Mouse (Mus musculus) MEL (cell line): Measurements from ENCODE around the gene Tspan11. TPM values are rescaled to one million over a fixed set of nuclear protein-coding genes. Genes with fewer than 3 reads are reported as not detected.

Experiments used
- DNase-seq: peaks from one replicate; pipeline ENCODE4 v3.0.0; 2011; ENCODE audit warnings: low read depth, low spot score
- H3K27ac ChIP-seq: 2 replicates; pipeline ENCODE4 v1.5.1; 2012; ENCODE audit warnings: low read depth, mild to moderate bottlenecking, control low read depth, low read length, moderate library complexity; ENCODE audit not compliant: control insufficient read depth
- H3K27me3 ChIP-seq, 2 experiments: fragments of 150-350 bp in 1 of 2; sonication (generic) in 1 of 2; 2 replicates each; pipeline ENCODE4 v1.6.1; 2012; ENCODE audit warnings: low read length in 2 of 2, mild to moderate bottlenecking in 2 of 2, improper control_type of control experiment in 1 of 2, moderate library complexity in 1 of 2; ENCODE audit not compliant: insufficient read depth in 2 of 2, control insufficient read depth in 1 of 2
- H3K36me3 ChIP-seq, 2 experiments: 2 replicates each; pipeline ENCODE4 v1.6.1; 2012 to 2014; ENCODE audit warnings: low read length in 2 of 2, improper control_type of control experiment in 1 of 2, inconsistent platforms in 1 of 2, mild to moderate bottlenecking in 1 of 2; ENCODE audit not compliant: insufficient read depth in 2 of 2, control insufficient read depth in 1 of 2
- H3K4me1 ChIP-seq, 2 experiments: fragments of 150-350 bp in 1 of 2; sonication (generic) in 1 of 2; 2 replicates each; pipeline ENCODE4 v1.6.1; 2012; ENCODE audit warnings: low read length in 2 of 2, improper control_type of control experiment in 1 of 2, mild to moderate bottlenecking in 1 of 2; ENCODE audit not compliant: insufficient read depth in 2 of 2, control insufficient read depth in 1 of 2
- H3K4me3 ChIP-seq, 2 experiments: fragments of 150-350 bp in 1 of 2; sonication (generic) in 1 of 2; 2 replicates each; pipeline ENCODE4 v1.5.1; 2012; ENCODE audit warnings: low read depth in 2 of 2, low read length in 2 of 2, mild to moderate bottlenecking in 2 of 2, moderate library complexity in 2 of 2, control low read depth in 1 of 2, improper control_type of control experiment in 1 of 2; ENCODE audit not compliant: control insufficient read depth in 1 of 2, insufficient read depth in 1 of 2
- H3K79me2 ChIP-seq: 2 replicates; pipeline ENCODE4 v1.6.1; 2012; ENCODE audit warnings: mild to moderate bottlenecking, low read length, moderate library complexity; ENCODE audit not compliant: control insufficient read depth, poor library complexity, insufficient read depth
- H3K9ac ChIP-seq: 2 replicates; pipeline ENCODE4 v1.6.1; 2012; ENCODE audit warnings: low read depth, mild to moderate bottlenecking, control low read depth, low read length, moderate library complexity; ENCODE audit not compliant: control insufficient read depth, poor library complexity, severe bottlenecking
- H3K9me3 ChIP-seq: fragments of 150-350 bp; sonication (generic); replicated peaks from 2 replicates; pipeline ENCODE4 v1.6.1; 2012; ENCODE audit warnings: mild to moderate bottlenecking, low read length, improper control_type of control experiment, moderate library complexity; ENCODE audit not compliant: insufficient read depth
- BHLHE40 ChIP-seq: IDR thresholded peaks from 2 replicates; pipeline ENCODE4 v1.6.1; 2012; ENCODE audit warnings: low read depth, mild to moderate bottlenecking, inconsistent platforms, low read length, improper control_type of control experiment, borderline replicate concordance
- ELF1 ChIP-seq: IDR thresholded peaks from 2 replicates; pipeline ENCODE4 v1.6.1; 2014; ENCODE audit warnings: low read depth, mild to moderate bottlenecking, inconsistent platforms, low read length, improper control_type of control experiment, moderate library complexity
- KAT2A ChIP-seq: conservative IDR thresholded peaks from 2 replicates; pipeline ENCODE4 v1.6.1; 2012; ENCODE audit warnings: low read depth, low read length, improper control_type of control experiment, inconsistent platforms
- MAFK ChIP-seq: IDR thresholded peaks from 2 replicates; pipeline ENCODE4 v1.6.1; 2011; ENCODE audit warnings: low read depth, mild to moderate bottlenecking, low read length, improper control_type of control experiment, borderline replicate concordance
- MAX ChIP-seq: IDR thresholded peaks from 2 replicates; pipeline ENCODE4 v1.6.1; 2011; ENCODE audit warnings: low read length, improper control_type of control experiment
- MEF2A ChIP-seq: IDR thresholded peaks from 2 replicates; pipeline ENCODE4 v1.6.1; 2014; ENCODE audit warnings: low read depth, mild to moderate bottlenecking, inconsistent platforms, low read length, improper control_type of control experiment; ENCODE audit not compliant: poor library complexity, insufficient replicate concordance, severe bottlenecking; ENCODE audit errors: extremely low read depth
- MYB ChIP-seq: IDR thresholded peaks from 2 replicates; pipeline ENCODE4 v1.6.1; 2011; ENCODE audit warnings: mild to moderate bottlenecking, low read depth, low read length, improper control_type of control experiment
- MYC ChIP-seq: IDR thresholded peaks from 2 replicates; pipeline ENCODE4 v1.6.1; 2011; ENCODE audit warnings: low read depth, mild to moderate bottlenecking, low read length, improper control_type of control experiment, moderate library complexity
- NELFE ChIP-seq: IDR thresholded peaks from 2 replicates; pipeline ENCODE4 v1.6.1; 2011; ENCODE audit warnings: low read depth, low read length, improper control_type of control experiment
- POLR2A ChIP-seq, 2 experiments: IDR thresholded peaks; 2 replicates each; pipeline ENCODE4 v1.6.1; 2011 to 2012; ENCODE audit warnings: low read length in 2 of 2, mild to moderate bottlenecking in 2 of 2, control low read depth in 1 of 2, improper control_type of control experiment in 1 of 2, low read depth in 1 of 2, moderate library complexity in 1 of 2; ENCODE audit not compliant: control insufficient read depth in 1 of 2, insufficient read depth in 1 of 2, poor library complexity in 1 of 2
- POLR2AphosphoS2 ChIP-seq: IDR thresholded peaks from 2 replicates; pipeline ENCODE4 v1.6.1; 2011; ENCODE audit warnings: low read length, improper control_type of control experiment
- POLR2AphosphoS5 ChIP-seq: IDR thresholded peaks from 2 replicates; pipeline ENCODE4 v1.6.1; 2012; ENCODE audit warnings: low read depth, borderline replicate concordance, mild to moderate bottlenecking, inconsistent platforms, low read length, moderate library complexity, mixed read lengths
- RAD21 ChIP-seq: IDR thresholded peaks from 2 replicates; pipeline ENCODE4 v1.6.1; 2011; ENCODE audit warnings: mild to moderate bottlenecking, low read depth, low read length, improper control_type of control experiment
- SIN3A ChIP-seq: IDR thresholded peaks from 2 replicates; pipeline ENCODE4 v1.6.1; 2012; ENCODE audit warnings: low read length, improper control_type of control experiment, inconsistent platforms
- TAL1 ChIP-seq: IDR thresholded peaks from 2 replicates; pipeline ENCODE4 v1.6.1; 2012; ENCODE audit warnings: mild to moderate bottlenecking, inconsistent platforms, low read length, moderate library complexity, mixed read lengths
- UBTF ChIP-seq: IDR thresholded peaks from 2 replicates; pipeline ENCODE4 v1.6.1; 2012; ENCODE audit warnings: low read depth, mild to moderate bottlenecking, inconsistent platforms, low read length, improper control_type of control experiment, moderate library complexity, borderline replicate concordance; ENCODE audit not compliant: insufficient read depth
- USF2 ChIP-seq, 2 experiments: IDR thresholded peaks; 2 replicates each; pipeline ENCODE4 v1.6.1; 2011 to 2012; ENCODE audit warnings: improper control_type of control experiment in 2 of 2, low read length in 2 of 2, borderline replicate concordance in 1 of 2, inconsistent platforms in 1 of 2, low read depth in 1 of 2, mild to moderate bottlenecking in 1 of 2; ENCODE audit not compliant: insufficient read depth in 1 of 2
- ZMIZ1 ChIP-seq: IDR thresholded peaks from 2 replicates; pipeline ENCODE4 v1.6.1; 2012; ENCODE audit warnings: low read depth, mild to moderate bottlenecking, inconsistent platforms, low read length, improper control_type of control experiment, moderate library complexity
- ZNF384 ChIP-seq: IDR thresholded peaks from 2 replicates; pipeline ENCODE4 v1.6.1; 2012; ENCODE audit warnings: low read depth, mild to moderate bottlenecking, inconsistent platforms, low read length, improper control_type of control experiment
- polyA plus RNA-seq, 2 experiments: library from polyadenylated mRNA; stranded (reverse) in 1 of 2; unstranded in 1 of 2; fragments of >175 nt in 1 of 2; fragments of >200 nt in 1 of 2; gene quantifications; 2 replicates each; pipeline versions ENCODE4 v1.2.1 to v1.2.4; 2012; ENCODE audit warnings: low replicate concordance in 2 of 2, low read depth in 1 of 2; ENCODE audit not compliant: insufficient read length in 2 of 2, insufficient read depth in 1 of 2, missing spikeins in 1 of 2
- total RNA-seq: library from RNA; depleted of rRNA; stranded (reverse); fragments of 300-350 nt; gene quantifications from 2 replicates; pipeline ENCODE4 v1.2.3, GENCODE M21; 2012

The Tspan11 gene
- total and polyA plus RNA-seq, 3 experiments: not detected

DNA sequence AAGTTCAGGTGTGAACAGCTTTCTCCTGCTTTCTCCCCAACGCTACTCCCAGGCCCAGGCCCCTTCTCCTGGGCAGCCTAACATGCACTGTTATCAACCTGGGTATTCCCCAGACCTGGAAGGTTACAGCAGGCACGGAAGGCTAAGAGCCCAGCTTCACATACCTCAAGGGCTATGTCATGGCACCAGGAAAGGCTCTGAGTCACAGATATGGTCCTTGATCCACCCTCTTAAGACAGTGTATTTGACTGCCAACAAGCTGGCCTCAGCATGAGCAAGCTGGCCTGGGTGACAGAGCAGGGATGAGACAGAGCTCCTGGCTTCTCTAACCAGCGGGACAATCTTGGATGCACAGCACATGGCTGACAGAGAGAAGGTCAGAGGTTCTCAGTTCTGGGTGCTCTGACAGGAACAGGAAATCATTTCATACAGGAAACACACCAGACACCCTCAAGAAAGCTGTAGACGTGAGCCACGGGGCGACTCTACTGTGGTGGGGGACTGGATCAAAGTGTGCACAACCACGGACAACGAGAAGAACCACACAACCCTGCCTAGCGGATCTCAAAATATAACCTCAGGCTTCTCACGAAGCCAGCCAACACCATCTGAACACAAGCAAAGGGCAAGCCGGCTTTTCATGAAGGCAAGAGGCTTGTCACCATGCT lies 104.3 kb downstream of the Tspan11 start:
- no peak overlapping the region for H3K4me3 ChIP-seq
- H3K36me3 ChIP-seq: no peaks in the 10 kb centered on the region
- TF ChIP-seq ZNF384 (no peak), BHLHE40 (no peak), UBTF (no peak), NELFE (no peak), SIN3A (no peak)

DNA sequence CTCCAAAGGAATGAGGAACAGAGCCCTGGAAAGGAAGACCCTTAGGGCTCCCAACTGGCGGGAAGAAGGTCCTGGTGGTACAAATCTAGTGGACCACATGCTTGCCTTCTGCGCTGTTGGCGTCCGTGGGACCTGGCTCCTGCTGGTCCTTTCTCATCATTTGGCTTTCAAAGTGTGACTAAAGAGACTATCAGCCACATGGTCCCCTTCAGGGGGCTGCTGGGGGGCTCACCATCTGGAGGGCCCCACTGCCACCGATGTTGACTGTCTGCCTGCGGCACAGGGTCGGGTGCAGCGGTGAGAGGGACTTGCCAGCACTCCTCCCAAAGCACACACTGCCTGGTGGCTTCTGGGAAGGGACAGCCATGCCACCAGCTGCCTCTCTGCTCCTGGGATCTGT lies 105.6 kb downstream of the Tspan11 start:
- H3K79me2 ChIP-seq: no peaks in the 10 kb centered on the region
- DNase-seq: no peak
- no peaks in the 10 kb centered on the region for H3K36me3 ChIP-seq
- no peak overlapping the region for H3K9ac ChIP-seq
- H3K9me3 ChIP-seq: no peaks in the 10 kb centered on the region
- TF ChIP-seq POLR2AphosphoS2 (no peak), ELF1 (no peak), TAL1 (no peak), USF2 (IDR thresholded peaks at IDR 0.05; ENCODE audit: borderline replicate concordance in 1 of 2, insufficient read depth in 1 of 2, low read depth in 1 of 2, low read length in 2 of 2) (no peak), BHLHE40 (no peak), MAFK (no peak), MYB (no peak), POLR2AphosphoS5 (no peak), POLR2A (IDR thresholded peaks at IDR 0.05; ENCODE audit: control insufficient read depth in 1 of 2, insufficient read depth in 1 of 2, low read depth in 1 of 2, low read length in 2 of 2, poor library complexity in 1 of 2) (no peak), RAD21 (no peak)
- H3K27me3 ChIP-seq: no peaks in the 10 kb centered on the region
- H3K4me3 ChIP-seq: no peak overlapping the region
- H3K27ac ChIP-seq: no peak overlapping the region
- H3K4me1 ChIP-seq: no peaks in the 10 kb centered on the region

More for the DNA sequence above, 104.3 kb downstream of the Tspan11 start:
- no peak overlapping the region for H3K9ac ChIP-seq
- H3K27ac ChIP-seq: no peak overlapping the region
- no peaks in the 10 kb centered on the region for H3K9me3 ChIP-seq
- H3K79me2 ChIP-seq: no peaks in the 10 kb centered on the region
- H3K4me1 ChIP-seq: no peaks in the 10 kb centered on the region
- DNase-seq: no peak
- H3K27me3 ChIP-seq: no peaks in the 10 kb centered on the region

GRCm38 (mm10) chr6:127996928-127997327 lies 109.5 kb downstream of the Tspan11 start:
- H3K4me1 ChIP-seq: no peaks in the 10 kb centered on the region
- no peaks in the 10 kb centered on the region for H3K36me3 ChIP-seq
- H3K4me3 ChIP-seq: no peak overlapping the region
- no peaks in the 10 kb centered on the region for H3K27me3 ChIP-seq
- TF ChIP-seq KAT2A: no peak
- TF ChIP-seq ZMIZ1: no peak
- no peak for TF ChIP-seq MEF2A
- TF ChIP-seq MAX: no peak
- no peak for TF ChIP-seq MYC
- no peak overlapping the region for H3K27ac ChIP-seq
- H3K9ac ChIP-seq: no peak overlapping the region
- H3K9me3 ChIP-seq: no peaks in the 10 kb centered on the region
- no peak for DNase-seq
- no peaks in the 10 kb centered on the region for H3K79me2 ChIP-seq
